Mouse (Mus musculus): ENCODE data around the gene Sec16a.

Gene Sec16a

GRCm38 (mm10) chr2:26444946-26445665 is at the start of gene Sec16a:
TSS of gene Sec16a (minus strand) at chr2:26445216.
- DNase-seq = peak; percentile 100

- no peak for DNase-seq
These were observed 49.4 kb upstream of the Sec16a start for GRCm38 (mm10) chr2:26494396-26494795.

GRCm38 (mm10) chr2:26493021-26493781 is 48.2 kb upstream of the Sec16a start:
- DNase-seq = no peak

GRCm38 (mm10) chr2:26490760-26491301 is 45.8 kb upstream of the Sec16a start:
- DNase-seq = no peak

GRCm38 (mm10) chr2:26488535-26489135 is 43.6 kb upstream of the Sec16a start:
- DNase-seq = no peak

- DNase-seq = peak; percentile 61
These were observed 42.5 kb upstream of the Sec16a start for GRCm38 (mm10) chr2:26487322-26488021.

GRCm38 (mm10) chr2:26486835-26487321 is 41.9 kb upstream of the Sec16a start:
- DNase-seq = no peak

GRCm38 (mm10) chr2:26486264-26486810 is 41.3 kb upstream of the Sec16a start:
- DNase-seq = no peak

GRCm38 (mm10) chr2:26485710-26486109 is 40.7 kb upstream of the Sec16a start:
- DNase-seq = no peak

- no peak for DNase-seq
These were observed 40.3 kb upstream of the Sec16a start for GRCm38 (mm10) chr2:26485278-26485677.

- no peak for DNase-seq
These were observed 39.2 kb upstream of the Sec16a start for GRCm38 (mm10) chr2:26484169-26484568.

GRCm38 (mm10) chr2:26483230-26483869 is 38.3 kb upstream of the Sec16a start:
- no peak for DNase-seq

- DNase-seq = no peak
These were observed 37.8 kb upstream of the Sec16a start for GRCm38 (mm10) chr2:26482824-26483223.

GRCm38 (mm10) chr2:26481724-26482495 is 36.9 kb upstream of the Sec16a start:
- no peak for DNase-seq

GRCm38 (mm10) chr2:26480911-26481310 is 35.9 kb upstream of the Sec16a start:
- DNase-seq = no peak

- no peak for DNase-seq
These were observed 33.7 kb upstream of the Sec16a start for GRCm38 (mm10) chr2:26478685-26479205.

GRCm38 (mm10) chr2:26477911-26478310 is 32.9 kb upstream of the Sec16a start:
- DNase-seq = no peak

GRCm38 (mm10) chr2:26475505-26476430 is 30.8 kb upstream of the Sec16a start:
- no peak for DNase-seq

- DNase-seq = no peak
These were observed 29.9 kb upstream of the Sec16a start for GRCm38 (mm10) chr2:26474789-26475504.
